Mouse (Mus musculus) liver, embryonic 13.5 days (tissue): ENCODE measurements around the gene Tspan8. TPM values are rescaled to one million over a fixed set of nuclear protein-coding genes. Genes with fewer than 3 reads are reported as not detected.
A peak's percentile ranks its signal among the peaks of the same experiment; 100 is the strongest.

ENCODE experiments used
- ATAC-seq: fragments of 200-750 bp; cut with Nextera tagmentation; 2 replicates; pipeline ENCODE4 v1.8.0; 2017; ENCODE audit warnings: low read depth, mild to moderate bottlenecking, moderate number of reproducible peaks, moderate library complexity
- DNase-seq: peaks from one replicate; pipeline ENCODE4 v3.0.0; 2022
- H3K27ac ChIP-seq: fragments of 300-500 bp; sonication (generic); 2 replicates; pipeline ENCODE4 v1.5.1; 2015; ENCODE audit warnings: moderate library complexity, mild to moderate bottlenecking, inconsistent platforms
- H3K27me3 ChIP-seq: fragments of 300-500 bp; sonication (generic); 2 replicates; pipeline ENCODE4 v1.6.1; 2015; ENCODE audit warnings: mild to moderate bottlenecking, inconsistent platforms
- H3K36me3 ChIP-seq: fragments of 300-500 bp; sonication (generic); 2 replicates; pipeline ENCODE4 v1.6.1; 2015; ENCODE audit warnings: mild to moderate bottlenecking, inconsistent platforms
- H3K4me1 ChIP-seq: fragments of 300-500 bp; sonication (generic); replicated peaks from 2 replicates; pipeline ENCODE4 v1.6.1; 2015; ENCODE audit warnings: inconsistent platforms
- H3K4me2 ChIP-seq: fragments of 300-500 bp; sonication (generic); 2 replicates; pipeline ENCODE4 v1.6.1; 2015; ENCODE audit warnings: inconsistent platforms, mild to moderate bottlenecking, moderate library complexity
- H3K4me3 ChIP-seq: fragments of 300-500 bp; sonication (generic); replicated peaks from 2 replicates; pipeline ENCODE4 v1.5.1; 2015; ENCODE audit warnings: mild to moderate bottlenecking, inconsistent platforms
- H3K9ac ChIP-seq: fragments of 300-500 bp; sonication (generic); 2 replicates; pipeline ENCODE4 v1.6.1; 2015; ENCODE audit warnings: mild to moderate bottlenecking, inconsistent platforms
- H3K9me3 ChIP-seq: fragments of 300-500 bp; sonication (generic); replicated peaks from 2 replicates; pipeline ENCODE4 v1.6.1; 2016; ENCODE audit warnings: inconsistent platforms
- WGBS: fragments of 180-500 bp; shearing (Covaris S2); methylation state at CpG from one replicate; pipeline ENCODE4 v1.1.7; 2015; ENCODE audit not compliant: insufficient replicate concordance; 5-methylcytosine and 5-hydroxymethylcytosine counted together
- polyA plus RNA-seq: library from polyadenylated mRNA; unstranded; fragments of >200 nt; fragmentation: Nextera tagmentation; extraction: Ambion mirVana; gene quantifications from 2 replicates; pipeline ENCODE4 v1.2.1, GENCODE M21; 2015

Tspan8 gene
- 63.1 and 74.9 TPM in 2 replicates for polyA plus RNA-seq

- WGBS: 18% methylated on average over 6 of the region's 6 CpGs
- peak within 1 kb of the TSS; percentile 68 for H3K4me3 ChIP-seq
- H3K27me3 ChIP-seq: no peaks in the 10 kb centered on the region
- peak; percentile 6; the same call in 1 of the 2 replicates for ATAC-seq
- no peaks in the 10 kb centered on the region for H3K9me3 ChIP-seq
- peak within 1 kb of the TSS; percentile 86 for H3K9ac ChIP-seq
- H3K36me3 ChIP-seq: peaks cover 11% of the 10 kb centered on the region
- peaks cover 42% of the 10 kb centered on the region for H3K4me1 ChIP-seq
- no peak for DNase-seq
- H3K27ac ChIP-seq: peak within 1 kb of the TSS; percentile 96
- H3K4me2 ChIP-seq: peak within 1 kb of the TSS; percentile 58
Measured at GRCm38 (mm10) chr10:115816511-115816910, at the start of gene Tspan8. Tspan8 (plus strand) TSS chr10:115816832.

GRCm38 (mm10) chr10:115770032-115770431, 46.6 kb upstream of the Tspan8 start:
- H3K4me3 ChIP-seq: no peak overlapping the region
- no peak overlapping the region for H3K27ac ChIP-seq
- no peaks in the 10 kb centered on the region for H3K4me1 ChIP-seq
- H3K36me3 ChIP-seq: no peaks in the 10 kb centered on the region
- no peaks in the 10 kb centered on the region for H3K9me3 ChIP-seq
- no peak overlapping the region for H3K4me2 ChIP-seq
- no peak for DNase-seq
- no peaks in the 10 kb centered on the region for H3K27me3 ChIP-seq
- no peak for ATAC-seq
- H3K9ac ChIP-seq: no peak overlapping the region
- WGBS: 74% methylated on average over 8 of the region's 8 CpGs

GRCm38 (mm10) chr10:115774451-115774850, 42.2 kb upstream of the Tspan8 start:
- Histone ChIP-seq H3K9ac (no peak overlapping the region), H3K27ac (no peak overlapping the region), H3K4me2 (no peak overlapping the region), H3K9me3 (no peaks in the 10 kb centered on the region), H3K36me3 (no peaks in the 10 kb centered on the region), H3K27me3 (no peaks in the 10 kb centered on the region), H3K4me1 (no peaks in the 10 kb centered on the region), H3K4me3 (no peak overlapping the region)
- ATAC-seq (no peak), DNase-seq (no peak)
- WGBS: 48% methylated on average over 4 of the region's 4 CpGs

GRCm38 (mm10) chr10:115775945-115776905, 40.4 kb upstream of the Tspan8 start:
- WGBS: 56% methylated on average over 17 of the region's 17 CpGs
- H3K4me1 ChIP-seq: peaks cover 8% of the 10 kb centered on the region
- no peak for DNase-seq
- no peak overlapping the region for H3K27ac ChIP-seq
- no peak overlapping the region for H3K4me3 ChIP-seq
- H3K9me3 ChIP-seq: no peaks in the 10 kb centered on the region
- H3K36me3 ChIP-seq: no peaks in the 10 kb centered on the region
- no peak overlapping the region for H3K4me2 ChIP-seq
- ATAC-seq: no peak
- no peak overlapping the region for H3K9ac ChIP-seq
- H3K27me3 ChIP-seq: no peaks in the 10 kb centered on the region

- Histone ChIP-seq H3K36me3 (no peaks in the 10 kb centered on the region), H3K9ac (no peak overlapping the region), H3K27ac (no peak overlapping the region), H3K4me3 (no peak overlapping the region), H3K4me2 (no peak overlapping the region), H3K4me1 (peaks cover 8% of the 10 kb centered on the region), H3K9me3 (no peaks in the 10 kb centered on the region), H3K27me3 (no peaks in the 10 kb centered on the region)
- DNase-seq (no peak), ATAC-seq (no peak)
- 32% methylated on average over 5 of the region's 5 CpGs for WGBS
Measured at GRCm38 (mm10) chr10:115777366-115777765, 39.3 kb upstream of the Tspan8 start.

- DNase-seq (no peak), ATAC-seq (peak; percentile 25; the same call in 1 of the 2 replicates)
- H3K4me3 ChIP-seq: no peak overlapping the region
- no peaks in the 10 kb centered on the region for H3K9me3 ChIP-seq
- no peaks in the 10 kb centered on the region for H3K27me3 ChIP-seq
- no peaks in the 10 kb centered on the region for H3K36me3 ChIP-seq
- no peak overlapping the region for H3K4me2 ChIP-seq
- no peak overlapping the region for H3K9ac ChIP-seq
- H3K4me1 ChIP-seq: peaks cover 8% of the 10 kb centered on the region
- 48% methylated on average over 5 of the region's 5 CpGs for WGBS
- no peak overlapping the region for H3K27ac ChIP-seq
Measured at GRCm38 (mm10) chr10:115778624-115779023, 38.0 kb upstream of the Tspan8 start.

- no peak overlapping the region for H3K4me3 ChIP-seq
- peaks cover 8% of the 10 kb centered on the region for H3K4me1 ChIP-seq
- DNase-seq (no peak), ATAC-seq (peak; percentile 82)
- H3K9ac ChIP-seq: no peak overlapping the region
- no peak overlapping the region for H3K27ac ChIP-seq
- no peaks in the 10 kb centered on the region for H3K9me3 ChIP-seq
- H3K4me2 ChIP-seq: no peak overlapping the region
- WGBS: 66% methylated on average over 11 of the region's 11 CpGs
- no peaks in the 10 kb centered on the region for H3K36me3 ChIP-seq
- H3K27me3 ChIP-seq: no peaks in the 10 kb centered on the region
Measured at GRCm38 (mm10) chr10:115780239-115781016, 36.2 kb upstream of the Tspan8 start.

- Histone ChIP-seq H3K27ac (no peak overlapping the region), H3K27me3 (no peaks in the 10 kb centered on the region), H3K4me1 (peaks cover 8% of the 10 kb centered on the region), H3K4me3 (no peak overlapping the region), H3K9ac (no peak overlapping the region), H3K9me3 (no peaks in the 10 kb centered on the region), H3K4me2 (no peak overlapping the region), H3K36me3 (no peaks in the 10 kb centered on the region)
- ATAC-seq: no peak
- DNase-seq: no peak
- 46% methylated on average over 2 of the region's 2 CpGs for WGBS
Measured at GRCm38 (mm10) chr10:115783232-115783631, 33.4 kb upstream of the Tspan8 start.

GRCm38 (mm10) chr10:115790788-115791187, 25.8 kb upstream of the Tspan8 start:
- H3K27me3 ChIP-seq: no peaks in the 10 kb centered on the region
- H3K9me3 ChIP-seq: no peaks in the 10 kb centered on the region
- DNase-seq (no peak), ATAC-seq (no peak)
- H3K36me3 ChIP-seq: no peaks in the 10 kb centered on the region
- no peak overlapping the region for H3K27ac ChIP-seq
- H3K4me3 ChIP-seq: no peak overlapping the region
- no peaks in the 10 kb centered on the region for H3K4me1 ChIP-seq
- no peak overlapping the region for H3K9ac ChIP-seq
- WGBS: 70% methylated on average over 2 of the region's 2 CpGs
- H3K4me2 ChIP-seq: no peak overlapping the region

- H3K27me3 ChIP-seq: no peaks in the 10 kb centered on the region
- DNase-seq (no peak), ATAC-seq (no peak)
- WGBS: 54% methylated on average over 4 of the region's 4 CpGs
- H3K9ac ChIP-seq: no peak overlapping the region
- H3K27ac ChIP-seq: no peak overlapping the region
- no peaks in the 10 kb centered on the region for H3K9me3 ChIP-seq
- H3K36me3 ChIP-seq: no peaks in the 10 kb centered on the region
- H3K4me3 ChIP-seq: no peak overlapping the region
- no peaks in the 10 kb centered on the region; the same call in 1 of the 2 replicates for H3K4me1 ChIP-seq
- no peak overlapping the region for H3K4me2 ChIP-seq
Measured at GRCm38 (mm10) chr10:115796072-115796788, 20.4 kb upstream of the Tspan8 start.

GRCm38 (mm10) chr10:115801464-115801863, 15.2 kb upstream of the Tspan8 start:
- ATAC-seq (peak; percentile 48; the same call in 1 of the 2 replicates), DNase-seq (no peak)
- 61% methylated on average over 3 of the region's 3 CpGs for WGBS
- no peak overlapping the region for H3K4me2 ChIP-seq
- no peak overlapping the region for H3K27ac ChIP-seq
- no peaks in the 10 kb centered on the region for H3K36me3 ChIP-seq
- 0 out of 2 replicates have a peak, but pooled peaks cover 2% of the 10 kb centered on the region for H3K9me3 ChIP-seq
- H3K4me3 ChIP-seq: no peak overlapping the region
- H3K9ac ChIP-seq: no peak overlapping the region
- no peaks in the 10 kb centered on the region for H3K27me3 ChIP-seq
- H3K4me1 ChIP-seq: no peaks in the 10 kb centered on the region; the same call in 1 of the 2 replicates
